Mouse (Mus musculus) bone marrow macrophage, adult 2 months (primary cell): ENCODE results near the gene Sap18b. TPM values are rescaled to one million over a fixed set of nuclear protein-coding genes. Genes with fewer than 3 reads are reported as not detected.

Experiments used
- H3K27ac ChIP-seq: 2 replicates; pipeline ENCODE4 v1.5.1; 2012; ENCODE audit warnings: low read depth, low read length; ENCODE audit not compliant: insufficient read depth
- H3K4me1 ChIP-seq: 2 replicates; pipeline ENCODE4 v1.6.1; 2012; ENCODE audit warnings: low read length; ENCODE audit not compliant: control insufficient read depth, insufficient read depth
- H3K4me3 ChIP-seq: 2 replicates; pipeline ENCODE4 v1.5.1; 2012; ENCODE audit warnings: mild to moderate bottlenecking, low read length, moderate library complexity; ENCODE audit not compliant: insufficient read depth
- CTCF ChIP-seq: IDR thresholded peaks from 2 replicates; pipeline ENCODE4 v1.5.1; 2012; ENCODE audit warnings: low read depth, mild to moderate bottlenecking, low read length, moderate library complexity
- POLR2A ChIP-seq: IDR thresholded peaks from 2 replicates; pipeline ENCODE4 v1.6.1; 2012; ENCODE audit warnings: mild to moderate bottlenecking, low read depth, low read length, borderline replicate concordance
- polyA plus RNA-seq: library from polyadenylated mRNA; stranded (reverse); fragments of >200 nt; gene quantifications from 2 replicates; pipeline ENCODE4 v1.2.4, GENCODE M21; 2012; ENCODE audit not compliant: missing spikeins, insufficient read depth, insufficient read length

Gene Sap18b
- polyA plus RNA-seq, 1 experiment, result 144 TPM

- Histone ChIP-seq H3K27ac (no peak overlapping the region), H3K4me1 (peaks cover 24% of the 10 kb centered on the region), H3K4me3 (no peak overlapping the region)
- TF ChIP-seq POLR2A, result no peak
- TF ChIP-seq CTCF, result no peak
Measured at GRCm38 (mm10) chr8:95802231-95802630, 22.9 kb upstream of the Sap18b start.

GRCm38 (mm10) chr8:95805482-95805881 lies 19.7 kb upstream of the Sap18b start:
- TF ChIP-seq CTCF (no peak), POLR2A (no peak)
- no peak overlapping the region for H3K27ac ChIP-seq
- peak overlapping the region; percentile 74 for H3K4me3 ChIP-seq
- H3K4me1 ChIP-seq, result peaks cover 23% of the 10 kb centered on the region

- peak overlapping the region; percentile 67 for H3K27ac ChIP-seq
- TF ChIP-seq POLR2A (no peak), CTCF (no peak)
- H3K4me3 ChIP-seq, result peak overlapping the region; percentile 74
- peaks cover 21% of the 10 kb centered on the region for H3K4me1 ChIP-seq
Measured at GRCm38 (mm10) chr8:95806461-95807191, 18.5 kb upstream of the Sap18b start.

GRCm38 (mm10) chr8:95807331-95807843 lies 17.8 kb upstream of the Sap18b start, which contains the start of gene Cnot1:
Gene Cnot1, minus strand, starts transcription at chr8:95807464.
- H3K4me1 ChIP-seq, result peaks cover 14% of the 10 kb centered on the region

GRCm38 (mm10) chr8:95807861-95808260 lies 17.3 kb upstream of the Sap18b start:
- Histone ChIP-seq H3K27ac (peak overlapping the region; percentile 84), H3K4me3 (peak overlapping the region; percentile 75), H3K4me1 (peaks cover 14% of the 10 kb centered on the region)
- no peak for TF ChIP-seq POLR2A
- no peak for TF ChIP-seq CTCF

More at GRCm38 (mm10) chr8:95807331-95807843, 17.8 kb upstream of the Sap18b start, which contains the start of gene Cnot1:
- TF ChIP-seq POLR2A, result no peak
- TF ChIP-seq CTCF, result no peak
- peak within 1 kb of the TSS; percentile 75 for H3K4me3 ChIP-seq
- H3K27ac ChIP-seq, result peak within 1 kb of the TSS; percentile 84

DNA sequence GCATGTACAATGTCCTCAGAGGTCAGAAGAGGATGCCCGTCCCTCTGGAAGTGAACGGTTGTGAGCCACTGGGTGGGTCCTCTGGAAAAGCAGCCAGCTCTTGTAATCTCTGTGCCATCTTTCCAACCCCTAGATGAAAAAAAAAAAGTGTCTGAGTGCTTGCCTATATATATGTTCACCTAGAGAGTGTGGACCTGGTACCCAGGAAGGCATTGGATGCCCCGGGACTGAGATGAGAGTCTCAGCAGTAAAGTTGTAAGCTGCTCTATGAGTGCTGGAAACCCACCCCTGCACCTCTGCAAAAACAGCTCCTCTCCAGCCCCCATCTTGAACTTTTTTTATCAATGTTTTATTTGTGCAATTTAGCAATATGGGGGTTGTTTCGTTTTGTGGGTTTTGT lies 16.5 kb upstream of the Sap18b start:
- H3K4me1 ChIP-seq, result peaks cover 14% of the 10 kb centered on the region
- H3K4me3 ChIP-seq, result no peak overlapping the region
- no peak for TF ChIP-seq POLR2A
- TF ChIP-seq CTCF, result no peak
- H3K27ac ChIP-seq, result no peak overlapping the region

GRCm38 (mm10) chr8:95809116-95809515 lies 16.0 kb upstream of the Sap18b start:
- TF ChIP-seq CTCF (no peak), POLR2A (no peak)
- Histone ChIP-seq H3K27ac (no peak overlapping the region), H3K4me3 (no peak overlapping the region), H3K4me1 (peaks cover 14% of the 10 kb centered on the region)

GRCm38 (mm10) chr8:95810184-95810591 lies 15.0 kb upstream of the Sap18b start:
- peaks cover 7% of the 10 kb centered on the region for H3K4me1 ChIP-seq
- TF ChIP-seq CTCF, result no peak
- H3K27ac ChIP-seq, result no peak overlapping the region

DNA sequence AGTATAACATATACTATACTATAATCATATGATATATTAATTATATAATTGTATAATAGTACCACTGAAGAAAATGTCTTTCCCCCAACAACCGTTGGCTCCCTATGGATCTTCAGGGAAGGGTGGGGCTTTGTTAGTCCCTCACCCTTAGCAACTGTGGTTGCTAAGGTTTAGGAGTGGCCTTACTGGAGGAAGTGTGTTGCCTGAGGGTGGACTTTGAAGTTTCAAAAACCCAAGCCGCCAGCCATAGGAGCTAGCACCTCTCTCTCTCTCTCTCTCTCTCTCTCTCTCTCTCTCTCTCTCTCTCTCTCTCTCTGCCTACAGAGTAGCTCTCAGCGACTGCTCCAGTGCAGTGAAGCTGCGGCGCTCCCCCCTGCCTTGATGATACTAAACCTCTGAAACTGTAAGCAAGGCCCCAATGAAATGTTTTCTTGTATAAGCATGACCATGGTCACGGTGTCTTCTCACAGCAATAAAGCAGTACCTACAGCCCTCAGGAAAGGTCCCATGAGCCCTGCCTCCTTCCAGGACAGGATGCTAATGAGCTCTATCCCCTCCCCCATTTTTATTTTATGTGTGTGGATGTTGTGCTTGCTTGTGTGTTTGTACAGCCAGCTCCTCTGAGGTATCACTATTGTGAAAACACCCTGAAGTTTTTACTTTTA lies 9.0 kb upstream of the Sap18b start:
- no peak overlapping the region for H3K4me3 ChIP-seq
- no peaks in the 10 kb centered on the region for H3K4me1 ChIP-seq
- H3K27ac ChIP-seq, result no peak overlapping the region
- no peak for TF ChIP-seq CTCF
- TF ChIP-seq POLR2A, result no peak

More at GRCm38 (mm10) chr8:95810184-95810591, 15.0 kb upstream of the Sap18b start:
- H3K4me3 ChIP-seq, result no peak overlapping the region

GRCm38 (mm10) chr8:95817597-95817996 lies 7.5 kb upstream of the Sap18b start:
- H3K27ac ChIP-seq, result no peak overlapping the region
- TF ChIP-seq CTCF, result no peak
- no peak for TF ChIP-seq POLR2A

More at GRCm38 (mm10) chr8:95817597-95817996, 7.5 kb upstream of the Sap18b start:
- H3K4me1 ChIP-seq, result no peaks in the 10 kb centered on the region
- no peak overlapping the region for H3K4me3 ChIP-seq
